In the genomic region with DNA sequence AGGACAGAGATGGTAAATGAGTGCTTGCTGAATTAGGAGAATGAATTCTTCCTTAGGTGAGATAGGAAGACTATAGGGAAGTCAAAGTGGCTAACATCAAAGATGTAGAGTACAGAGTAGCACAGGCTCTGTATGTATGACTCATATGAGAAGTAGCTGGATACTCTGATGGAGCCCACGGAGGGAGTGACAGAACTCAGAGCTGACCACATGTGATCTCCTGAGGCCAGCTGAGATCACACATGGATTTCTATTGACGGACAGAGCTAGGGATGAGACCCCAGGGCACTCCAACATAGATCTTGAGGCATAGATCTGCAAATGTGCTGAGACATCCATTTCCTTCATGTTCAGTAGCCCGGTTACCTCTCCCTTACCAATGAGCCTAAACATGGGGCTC, we compare ENCODE assay signal across 13 mouse cellular contexts.
"Had no signal": no experiment of that assay in that cellular context is flagged by ENCODE, and none has a peak within 500 bp of the region (broad histone marks: within the 10 kb centered on the region; RNA-seq: fewer than 3 reads in every experiment).

No protein-coding gene starts in this region.

- H3K4me1 ChIP-seq: midbrain, embryonic 10.5 days; midbrain, embryonic 12.5 days; neural tube, embryonic 12.5 days; stomach, embryonic 15.5 days had no signal

- H3K27me3 ChIP-seq: midbrain, embryonic 12.5 days; neural tube, embryonic 12.5 days; stomach, embryonic 15.5 days had no signal

- H3K36me3 ChIP-seq: midbrain, embryonic 10.5 days; midbrain, embryonic 12.5 days; neural tube, embryonic 12.5 days; stomach, embryonic 15.5 days had no signal

- H3K27ac ChIP-seq: midbrain, embryonic 10.5 days; midbrain, embryonic 12.5 days; neural tube, embryonic 12.5 days; stomach, embryonic 15.5 days; stomach, postnatal 0 days had no signal

- DNase-seq: liver, postnatal 0 days; lung, embryonic 14.5 days; lung, postnatal 10 days; lung, postnatal 4 days; midbrain, embryonic 14.5 days; right cerebral cortex, postnatal 14 days; thymus, postnatal 14 days; thymus, postnatal 36 days had no signal

- H3K4me3 ChIP-seq: midbrain, embryonic 10.5 days; midbrain, embryonic 12.5 days; neural tube, embryonic 12.5 days; stomach, embryonic 15.5 days had no signal
